Mouse (Mus musculus): ENCODE results near the gene Ddx19b.
"Not testable (repeated sequence)": the region's sequence is repeated elsewhere in the genome, so short reads cannot be mapped to it uniquely, and the experiment has no call there.

Gene Ddx19b

GRCm38 (mm10) chr8:110963051-110963450 is 68.5 kb downstream of the Ddx19b start:
- DNase-seq (ENCODE audit: low spot score): no peak

- DNase-seq (ENCODE audit: low spot score): no peak
Measured at GRCm38 (mm10) chr8:110959906-110960305, 71.6 kb downstream of the Ddx19b start.

- no peak for DNase-seq (ENCODE audit: low spot score)
Measured at GRCm38 (mm10) chr8:110959071-110959780, 72.3 kb downstream of the Ddx19b start.

DNA sequence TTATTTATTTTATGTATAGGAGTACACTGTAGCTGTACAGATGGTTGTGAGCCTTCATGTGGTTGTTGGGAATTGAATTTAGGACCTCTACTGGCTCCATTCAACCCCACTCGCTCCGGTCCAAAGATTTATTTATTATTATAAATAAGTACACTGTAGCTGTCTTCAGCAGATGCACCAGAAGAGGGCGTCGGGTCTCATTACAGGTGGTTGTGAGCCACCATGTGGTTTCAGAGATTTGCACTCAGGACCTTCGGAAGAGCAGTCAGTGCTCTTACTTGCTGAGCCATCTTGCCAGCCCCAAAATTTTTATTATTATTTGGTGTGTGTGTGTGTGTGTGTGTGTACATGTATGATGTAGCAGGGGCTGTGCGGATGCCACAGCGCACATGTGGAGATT is 73.0 kb downstream of the Ddx19b start:
- not testable (repeated sequence) for DNase-seq (ENCODE audit: low spot score)

DNA sequence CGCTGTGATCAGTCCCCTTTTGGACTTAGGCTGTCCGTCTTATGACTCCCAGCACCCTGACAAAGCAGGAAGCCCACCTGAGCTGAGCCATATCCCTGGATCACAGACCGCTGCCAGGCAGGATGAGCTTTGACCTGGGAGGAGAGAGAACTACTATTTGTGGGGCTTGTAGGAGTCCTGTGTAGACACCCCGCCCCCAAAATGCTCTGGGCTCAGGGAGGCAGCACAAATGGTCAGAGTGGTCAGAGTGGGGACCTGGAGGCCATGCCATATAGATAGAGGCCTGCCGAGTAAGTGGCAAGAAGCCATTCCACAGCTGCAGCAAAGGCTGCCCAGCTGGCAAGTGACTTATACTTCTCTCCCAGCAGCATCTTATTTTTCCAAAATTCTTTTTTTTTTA is 73.4 kb downstream of the Ddx19b start:
- no peak for DNase-seq (ENCODE audit: low spot score)

- DNase-seq (ENCODE audit: low spot score): no peak
Measured at GRCm38 (mm10) chr8:110957471-110957870, 74.1 kb downstream of the Ddx19b start.

DNA sequence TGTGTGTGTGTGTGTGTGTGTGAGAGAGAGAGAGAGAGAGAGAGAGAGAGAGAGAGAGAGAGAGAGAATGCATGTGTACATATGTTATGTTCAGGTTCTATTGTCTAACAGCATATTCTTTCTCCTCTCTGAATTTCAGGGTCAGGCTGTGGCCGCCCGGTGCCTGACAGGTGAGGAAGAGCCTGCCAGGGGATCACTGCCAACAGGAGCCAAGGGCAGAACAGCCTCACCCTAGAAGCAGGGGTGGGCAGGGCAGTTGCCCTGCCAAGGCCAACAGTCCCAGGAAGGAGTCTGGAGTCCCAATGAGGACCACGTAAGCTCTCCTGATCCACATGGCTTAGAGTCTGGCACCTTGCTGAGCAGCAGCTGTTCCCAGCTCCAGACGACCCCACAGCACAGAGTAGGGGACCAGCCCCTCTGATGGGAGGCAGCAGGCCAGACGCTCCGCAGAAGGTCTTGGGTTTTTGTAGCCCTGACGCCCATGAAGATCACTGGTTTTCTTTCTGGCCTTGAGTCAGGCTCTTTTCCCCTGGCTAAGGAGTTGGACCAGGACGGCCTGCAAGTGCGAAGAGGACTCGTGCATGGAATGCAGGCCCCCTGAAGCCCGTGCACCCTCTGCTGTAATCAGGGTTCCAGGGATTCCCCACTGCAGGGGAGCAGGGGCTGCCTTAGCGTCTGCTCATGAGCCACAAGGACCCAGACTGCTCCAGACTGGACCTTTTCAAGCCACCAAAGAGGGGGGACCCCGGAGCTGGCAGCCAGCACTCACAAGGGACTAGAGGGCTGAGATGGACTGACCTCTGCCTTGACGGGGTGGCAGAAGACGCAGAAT is 74.7 kb downstream of the Ddx19b start:
- DNase-seq (ENCODE audit: low spot score): no peak

GRCm38 (mm10) chr8:110954776-110955175 is 76.8 kb downstream of the Ddx19b start:
- no peak for DNase-seq (ENCODE audit: low spot score)

Measured in spleen, adult 12 weeks (tissue).